Comparison of ENCODE assay signal across 13 mouse cellular contexts in genomic region chr12:51081809-51082208, GRCm38 (mm10).
DNase-seq lines count a peak whose midpoint lies in the region; ATAC-seq lines count a peak whose summit lies in the region.
"Had no signal": no experiment of that assay in that cellular context is flagged by ENCODE, and none has a peak within 500 bp of the region (broad histone marks: within the 10 kb centered on the region; RNA-seq: fewer than 3 reads in every experiment).

No protein-coding gene starts in this region.

- no peaks in the 10 kb centered on the region for H3K36me3 ChIP-seq in embryonic facial prominence, embryonic 12.5 days
- no peaks in the 10 kb centered on the region for H3K36me3 ChIP-seq in hindbrain, embryonic 11.5 days (ENCODE audit: control insufficient read depth, insufficient read depth, low read length)
- no peaks in the 10 kb centered on the region for H3K36me3 ChIP-seq in midbrain, embryonic 14.5 days (ENCODE audit: control insufficient read depth, insufficient read depth, low read length)
- H3K36me3 ChIP-seq: limb, embryonic 13.5 days; stomach, embryonic 15.5 days had no signal

- H3K9ac ChIP-seq in embryonic facial prominence, embryonic 12.5 days, result no peak overlapping the region
- H3K9ac ChIP-seq in hindbrain, embryonic 11.5 days (ENCODE audit: low read depth, low read length), result no peak overlapping the region
- H3K9ac ChIP-seq in midbrain, embryonic 14.5 days (replicated peaks; ENCODE audit: low read length), result no peak overlapping the region
- H3K9ac ChIP-seq: limb, embryonic 13.5 days; lung, embryonic 14.5 days; stomach, embryonic 15.5 days had no signal

- 61% methylated on average over 8 of the region's 8 CpGs for WGBS in embryonic facial prominence, embryonic 12.5 days
- 50% methylated on average over 8 of the region's 8 CpGs for WGBS in hindbrain, embryonic 11.5 days
- 10% methylated on average over 8 of the region's 8 CpGs for WGBS in midbrain, embryonic 14.5 days

- H3K27ac ChIP-seq in embryonic facial prominence, embryonic 12.5 days, result no peak overlapping the region
- no peak overlapping the region for H3K27ac ChIP-seq in hindbrain, embryonic 11.5 days (ENCODE audit: low read depth, low read length)
- H3K27ac ChIP-seq in midbrain, embryonic 14.5 days (replicated peaks; ENCODE audit: low read depth, low read length), result no peak overlapping the region
- H3K27ac ChIP-seq: limb, embryonic 13.5 days; stomach, embryonic 15.5 days had no signal

- H3K4me2 ChIP-seq in embryonic facial prominence, embryonic 12.5 days (replicated peaks), result no peak overlapping the region
- no peak overlapping the region for H3K4me2 ChIP-seq in hindbrain, embryonic 11.5 days (replicated peaks; ENCODE audit: low read depth, low read length)
- H3K4me2 ChIP-seq in midbrain, embryonic 14.5 days (ENCODE audit: low read length), result no peak overlapping the region
- H3K4me2 ChIP-seq: limb, embryonic 13.5 days; lung, embryonic 14.5 days; stomach, embryonic 15.5 days had no signal

- H3K4me1 ChIP-seq in embryonic facial prominence, embryonic 12.5 days, result no peaks in the 10 kb centered on the region
- no peaks in the 10 kb centered on the region for H3K4me1 ChIP-seq in hindbrain, embryonic 11.5 days (replicated peaks; ENCODE audit: control insufficient read depth, insufficient read depth, low read length)
- H3K4me1 ChIP-seq in midbrain, embryonic 14.5 days (ENCODE audit: control insufficient read depth, insufficient read depth, low read length), result peaks cover 8% of the 10 kb centered on the region; the same call in 1 of the 2 replicates
- H3K4me1 ChIP-seq: limb, embryonic 13.5 days had no signal

- peak; percentile 22 for DNase-seq in Muller cell, postnatal 12 days (ENCODE audit: inconsistent ontology term)
- DNase-seq in hindbrain, embryonic 11.5 days (ENCODE audit: low spot score), result peak; percentile 28
- DNase-seq in midbrain, embryonic 14.5 days, result peak; percentile 71
- no peak for DNase-seq in adrenal gland, adult (ENCODE audit: inconsistent age in 2 of 2, low spot score in 1 of 2)
- no peak for DNase-seq in heart, postnatal 10 days
- no peak for DNase-seq in frontal cortex, postnatal 10 days (ENCODE audit: low spot score in 2 of 2)
- DNase-seq: kidney, postnatal 36 days; lung, embryonic 14.5 days; thymus, postnatal 4 days had no signal

- H3K9me3 ChIP-seq in embryonic facial prominence, embryonic 12.5 days, result no peaks in the 10 kb centered on the region
- H3K9me3 ChIP-seq in hindbrain, embryonic 11.5 days (ENCODE audit: control insufficient read depth, low read length), result no peaks in the 10 kb centered on the region
- H3K9me3 ChIP-seq in midbrain, embryonic 14.5 days (ENCODE audit: control insufficient read depth, low read length), result no peaks in the 10 kb centered on the region
- H3K9me3 ChIP-seq: limb, embryonic 13.5 days; stomach, embryonic 15.5 days had no signal

- intact Hi-C loops in heart, postnatal 10 days (cut with DNase I), result no loop called here

- peak; percentile 41; the same call in 1 of the 2 replicates for ATAC-seq in embryonic facial prominence, embryonic 12.5 days (ENCODE audit: insufficient number of reproducible peaks, insufficient read depth, low FRiP score, low TSS enrichment)
- ATAC-seq in hindbrain, embryonic 11.5 days (ENCODE audit: low FRiP score), result peak; percentile 61; the same call in 1 of the 2 replicates
- peak; percentile 57; the same call in 1 of the 2 replicates for ATAC-seq in midbrain, embryonic 14.5 days (ENCODE audit: low FRiP score, low TSS enrichment)
- ATAC-seq: intestine, embryonic 16.5 days had no signal

- H3K4me3 ChIP-seq in embryonic facial prominence, embryonic 12.5 days, result no peak overlapping the region
- H3K4me3 ChIP-seq in hindbrain, embryonic 11.5 days (ENCODE audit: low read depth, low read length), result no peak overlapping the region
- H3K4me3 ChIP-seq in midbrain, embryonic 14.5 days (replicated peaks; ENCODE audit: low read depth, low read length), result no peak overlapping the region
- H3K4me3 ChIP-seq: limb, embryonic 13.5 days; stomach, embryonic 15.5 days had no signal

- no peaks in the 10 kb centered on the region for H3K27me3 ChIP-seq in embryonic facial prominence, embryonic 12.5 days
- no peaks in the 10 kb centered on the region for H3K27me3 ChIP-seq in hindbrain, embryonic 11.5 days (ENCODE audit: control insufficient read depth, insufficient read depth, low read length)
- peaks cover under 1% of the 10 kb centered on the region; the same call in 1 of the 2 replicates for H3K27me3 ChIP-seq in midbrain, embryonic 14.5 days (ENCODE audit: control insufficient read depth, insufficient read depth, low read length)
- H3K27me3 ChIP-seq: stomach, embryonic 15.5 days had no signal

Comparison
In these comparisons a context has a peak if more than half of its experiments do, and no peak if none do; other contexts are left out.
1. DNase-seq: peak in Muller cell, postnatal 12 days (single experiment), hindbrain, embryonic 11.5 days (single experiment) and midbrain, embryonic 14.5 days (single experiment); none in adrenal gland, adult (0 of 2), heart, postnatal 10 days (0 of 2) and frontal cortex, postnatal 10 days (0 of 2).
2. Peak in every context shown above with its lines, with median percentiles within 50 percentile points of each other: ATAC-seq.